Mouse (Mus musculus) CD8-positive naive resting alpha-beta T cell, adult 57 days (primary cell): ENCODE measurements around the gene Rab42. TPM values are rescaled to one million over a fixed set of nuclear protein-coding genes. Genes with fewer than 3 reads are reported as not detected.

Experiments
- total RNA-seq: library from RNA; stranded (reverse); gene quantifications from one replicate; pipeline ENCODE4 v1.2.4, GENCODE M21; 2023

The Rab42 gene
- not detected for total RNA-seq

GRCm38 (mm10) chr4:132302939-132303479 is at the start of gene Rab42:
Rab42 (minus strand) TSS chr4:132303385.

GRCm38 (mm10) chr4:132329115-132329834 is 26.1 kb upstream of the Rab42 start, which contains the start of gene Trnau1ap:
Trnau1ap (minus strand) TSS chr4:132329538.

GRCm38 (mm10) chr4:132274156-132274862 is 28.9 kb downstream of the Rab42 start, which contains the start of gene Taf12:
Taf12 (plus strand) TSS chr4:132274375.

GRCm38 (mm10) chr4:132261514-132262357 is 41.4 kb downstream of the Rab42 start, which contains the start of gene Gmeb1:
Gmeb1 (minus strand) TSS chr4:132261602.

Other genes with a start within 250 kb of the Rab42 start
- gene Gm10300, start 228.7 kb downstream of the Rab42 start, total RNA-seq: 0.64 TPM
- 128 TPM for gene Epb41, start 228.1 kb downstream of the Rab42 start, total RNA-seq
- gene Oprd1, start 158.9 kb downstream of the Rab42 start, total RNA-seq: not detected
- 72.0 TPM for gene Ythdf2, start 91.1 kb downstream of the Rab42 start, total RNA-seq
- gene Gmeb1, start 41.8 kb downstream of the Rab42 start, total RNA-seq: 38.2 TPM
- gene Taf12, start 29.0 kb downstream of the Rab42 start, total RNA-seq: 36.1 TPM
- 28.6 TPM for gene Trnau1ap, start 26.2 kb upstream of the Rab42 start, total RNA-seq
- gene Rcc1, start 50.2 kb upstream of the Rab42 start, total RNA-seq: 18.3 TPM
- 17.1 TPM for gene Phactr4, start 119.1 kb upstream of the Rab42 start, total RNA-seq
- 11.1 TPM for gene Med18, start 160.5 kb upstream of the Rab42 start, total RNA-seq
- gene Sesn2, start 207.1 kb upstream of the Rab42 start, total RNA-seq: 7.5 TPM
- 53.3 TPM for gene Atpif1, start 230.3 kb upstream of the Rab42 start, total RNA-seq
- 99.7 TPM for gene Dnajc8, start 232.2 kb upstream of the Rab42 start, total RNA-seq